ENCODE assay signal across 22 mouse cellular contexts in genomic region chr5:140182351-140182750, GRCm38 (mm10).
A peak's percentile ranks its signal among the peaks of the same experiment; 100 is the strongest.
DNase-seq lines count a peak whose midpoint lies in the region; ATAC-seq and TF ChIP-seq lines count a peak whose summit lies in the region.
"Had no signal": no experiment of that assay in that cellular context is flagged by ENCODE, and none has a peak within 500 bp of the region (broad histone marks: within the 10 kb centered on the region; RNA-seq: fewer than 3 reads in every experiment).

No protein-coding gene starts in this region.

- TF ChIP-seq EP300 in lung, postnatal 0 days (IDR thresholded peaks at IDR 0.05) = no peak

- DNase-seq in lung, postnatal 4 days = no peak
- no peak for DNase-seq in lung, postnatal 0 days (ENCODE audit: low spot score)
- DNase-seq in lung, postnatal 10 days = no peak
- peak; percentile 37 for DNase-seq in yolk sac, embryonic 10.5 days (ENCODE audit: low spot score)
- no peak for DNase-seq in heart, postnatal 36 days
- DNase-seq: adrenal gland, adult 2 months; adrenal gland, postnatal 10 days; adrenal gland, postnatal 25 days; cerebellum, adult 11 months; cerebellum, adult 18-20 months; cerebellum, adult 8-10 months; cerebellum, adult 9-11 months; cerebellum, postnatal 14 days; cerebellum, postnatal 36 days; embryo, embryonic 11 days had no signal

- H3K9ac ChIP-seq in lung, embryonic 15.5 days = no peak overlapping the region
- H3K9ac ChIP-seq in lung, postnatal 0 days (replicated peaks; ENCODE audit: low read depth) = no peak overlapping the region
- H3K9ac ChIP-seq: embryonic facial prominence, embryonic 13.5 days; embryonic facial prominence, embryonic 15.5 days; forebrain, embryonic 12.5 days had no signal

- 0 out of 2 replicates have a peak, but pooled peaks cover 3% of the 10 kb centered on the region for H3K4me1 ChIP-seq in lung, embryonic 15.5 days
- H3K4me1 ChIP-seq in lung, postnatal 0 days (ENCODE audit: insufficient read depth, low read depth, low read length) = no peaks in the 10 kb centered on the region

- TF ChIP-seq CTCF in lung, postnatal 0 days (IDR thresholded peaks at IDR 0.05) = no peak

- no peaks in the 10 kb centered on the region for H3K27me3 ChIP-seq in lung, embryonic 15.5 days
- H3K27me3 ChIP-seq in lung, postnatal 0 days (replicated peaks; ENCODE audit: insufficient read depth, low read length) = no peaks in the 10 kb centered on the region
- H3K27me3 ChIP-seq: embryonic facial prominence, embryonic 13.5 days; embryonic facial prominence, embryonic 15.5 days; forebrain, embryonic 12.5 days had no signal

- 0 out of 2 replicates have a peak overlapping the region, but pooled peaks have one; percentile 10 for H3K27ac ChIP-seq in lung, embryonic 15.5 days
- no peak overlapping the region for H3K27ac ChIP-seq in lung, postnatal 0 days (ENCODE audit: low read length)
- H3K27ac ChIP-seq: embryonic facial prominence, embryonic 13.5 days; embryonic facial prominence, embryonic 15.5 days; forebrain, embryonic 10.5 days; forebrain, embryonic 12.5 days had no signal

- intact Hi-C loops in heart, postnatal 36 days (cut with DNase I) = no loop called here

- WGBS in lung, embryonic 15.5 days = 64% methylated on average over 4 of the region's 4 CpGs
- WGBS in lung, postnatal 0 days = 62% methylated on average over 4 of the region's 4 CpGs

- H3K9me3 ChIP-seq in lung, embryonic 15.5 days = no peaks in the 10 kb centered on the region
- no peaks in the 10 kb centered on the region for H3K9me3 ChIP-seq in lung, postnatal 0 days (ENCODE audit: low read length)
- H3K9me3 ChIP-seq: embryonic facial prominence, embryonic 13.5 days; embryonic facial prominence, embryonic 15.5 days; forebrain, embryonic 10.5 days; forebrain, embryonic 12.5 days had no signal

- H3K4me2 ChIP-seq in lung, embryonic 15.5 days = no peak overlapping the region
- no peak overlapping the region for H3K4me2 ChIP-seq in lung, postnatal 0 days (replicated peaks; ENCODE audit: low read depth, low read length)
- H3K4me2 ChIP-seq: embryonic facial prominence, embryonic 13.5 days; embryonic facial prominence, embryonic 15.5 days; forebrain, embryonic 12.5 days had no signal

- ATAC-seq in lung, embryonic 15.5 days (ENCODE audit: borderline replicate concordance, extremely low read depth, low FRiP score, low TSS enrichment) = peak; percentile 48; the same call in 1 of the 2 replicates
- 0 out of 2 replicates have a peak, but pooled peaks have one; percentile 33 for ATAC-seq in lung, postnatal 0 days
- ATAC-seq: forebrain, embryonic 14.5 days had no signal

- H3K36me3 ChIP-seq in lung, embryonic 15.5 days = no peaks in the 10 kb centered on the region
- no peaks in the 10 kb centered on the region for H3K36me3 ChIP-seq in lung, postnatal 0 days (ENCODE audit: insufficient read depth, low read length)
- H3K36me3 ChIP-seq: embryonic facial prominence, embryonic 15.5 days; forebrain, embryonic 12.5 days had no signal

- no peak overlapping the region for H3K4me3 ChIP-seq in lung, embryonic 15.5 days
- no peak overlapping the region for H3K4me3 ChIP-seq in lung, postnatal 0 days (ENCODE audit: low read depth, low read length)
- H3K4me3 ChIP-seq: embryonic facial prominence, embryonic 13.5 days; embryonic facial prominence, embryonic 15.5 days; erythroblast, embryonic 14.5 days; forebrain, embryonic 10.5 days; forebrain, embryonic 12.5 days had no signal
